Mouse (Mus musculus) forebrain, postnatal 0 days (tissue): Measurements from ENCODE around the gene Esr2. TPM values are rescaled to one million over a fixed set of nuclear protein-coding genes. Genes with fewer than 3 reads are reported as not detected.
A peak's percentile ranks its signal among the peaks of the same experiment; 100 is the strongest.

Experiments
- ATAC-seq: fragments of 200-750 bp; cut with Nextera tagmentation; 2 replicates; pipeline ENCODE4 v1.8.0; 2017; ENCODE audit warnings: mild to moderate bottlenecking, moderate library complexity
- DNase-seq: peaks from one replicate; pipeline ENCODE4 v3.0.0-alpha.2; 2015
- H3K27ac ChIP-seq: fragments of 300-500 bp; sonication (generic); 2 replicates; pipeline ENCODE4 v1.5.1; 2014; ENCODE audit warnings: low read depth, mild to moderate bottlenecking, antibody characterized with exemption, low read length, moderate library complexity, mixed read lengths
- H3K27me3 ChIP-seq: fragments of 300-500 bp; sonication (generic); 2 replicates; pipeline ENCODE4 v1.6.1; 2014; ENCODE audit warnings: mild to moderate bottlenecking, low read length, mixed read lengths; ENCODE audit not compliant: insufficient read depth
- H3K36me3 ChIP-seq: fragments of 300-500 bp; sonication (generic); 2 replicates; pipeline ENCODE4 v1.6.1; 2014; ENCODE audit warnings: mild to moderate bottlenecking, moderate library complexity; ENCODE audit not compliant: insufficient read depth
- H3K4me1 ChIP-seq: fragments of 300-500 bp; sonication (generic); 2 replicates; pipeline ENCODE4 v1.6.1; 2014; ENCODE audit warnings: antibody characterized with exemption; ENCODE audit not compliant: insufficient read depth
- H3K4me2 ChIP-seq: fragments of 300-500 bp; sonication (generic); 2 replicates; pipeline ENCODE4 v1.6.1; 2014; ENCODE audit warnings: low read depth, mild to moderate bottlenecking, moderate library complexity
- H3K4me3 ChIP-seq: fragments of 300-500 bp; sonication (generic); 2 replicates; pipeline ENCODE4 v1.5.1; 2014; ENCODE audit warnings: low read depth, low read length, mixed read lengths
- H3K9ac ChIP-seq: fragments of 300-500 bp; sonication (generic); 2 replicates; pipeline ENCODE4 v1.6.1; 2014; ENCODE audit warnings: mild to moderate bottlenecking
- H3K9me3 ChIP-seq: fragments of 300-500 bp; sonication (generic); 2 replicates; pipeline ENCODE4 v1.6.1; 2016; ENCODE audit warnings: low read length
- CTCF ChIP-seq: sonication (generic); IDR thresholded peaks from 2 replicates; pipeline ENCODE4 v1.5.1; 2016; ENCODE audit warnings: antibody characterized with exemption, control low read depth, low read depth
- WGBS: fragments of 180-500 bp; shearing (Covaris S2); extraction: QIAGEN DNeasy Blood & Tissue Kit; methylation state at CpG from one replicate; pipeline ENCODE4 v1.1.7; 2014; 5-methylcytosine and 5-hydroxymethylcytosine counted together
- polyA plus RNA-seq: library from polyadenylated mRNA; unstranded; fragments of >200 nt; fragmentation: Nextera tagmentation; extraction: Ambion mirVana; gene quantifications from 2 replicates; pipeline ENCODE4 v1.2.1, GENCODE M21; 2015
- total RNA-seq: library from RNA; depleted of rRNA; stranded (reverse); fragments of >200 nt; gene quantifications from 2 replicates; pipeline ENCODE4 v1.2.3, GENCODE M21; 2014

The Esr2 gene
- total and polyA plus RNA-seq, 2 experiments from 2014 or later = 0.35 to 0.95 TPM

- no peak overlapping the region for H3K9ac ChIP-seq
- H3K27ac ChIP-seq = peak overlapping the region; percentile 35; the same call in 1 of the 2 replicates
- H3K27me3 ChIP-seq = no peaks in the 10 kb centered on the region
- no peak overlapping the region for H3K4me2 ChIP-seq
- 74% methylated on average over 15 of the region's 15 CpGs for WGBS
- no peak overlapping the region for H3K4me3 ChIP-seq
- no peak for TF ChIP-seq CTCF
- ATAC-seq (no peak), DNase-seq (no peak)
- H3K36me3 ChIP-seq = peaks cover 16% of the 10 kb centered on the region
- H3K9me3 ChIP-seq = no peaks in the 10 kb centered on the region
- peaks cover 16% of the 10 kb centered on the region for H3K4me1 ChIP-seq
Measured at GRCm38 (mm10) chr12:76085956-76086905, 90.8 kb downstream of the Esr2 start.

GRCm38 (mm10) chr12:76085066-76085465 is 92.0 kb downstream of the Esr2 start:
- Histone ChIP-seq H3K9me3 (no peaks in the 10 kb centered on the region), H3K27ac (no peak overlapping the region), H3K9ac (no peak overlapping the region), H3K4me1 (peaks cover 23% of the 10 kb centered on the region), H3K27me3 (no peaks in the 10 kb centered on the region), H3K4me3 (no peak overlapping the region), H3K36me3 (peaks cover 10% of the 10 kb centered on the region), H3K4me2 (no peak overlapping the region)
- no peak for DNase-seq
- no peak for ATAC-seq
- 89% methylated on average over 9 of the region's 9 CpGs for WGBS
- TF ChIP-seq CTCF = no peak

- 6% methylated on average over 22 of the region's 22 CpGs for WGBS
- Histone ChIP-seq H3K36me3 (peaks cover 5% of the 10 kb centered on the region; the same call in 1 of the 2 replicates), H3K27ac (peak overlapping the region; percentile 91), H3K4me2 (peak overlapping the region; percentile 60), H3K9me3 (no peaks in the 10 kb centered on the region), H3K4me1 (peaks cover 23% of the 10 kb centered on the region), H3K9ac (peak overlapping the region; percentile 77), H3K4me3 (peak overlapping the region; percentile 46), H3K27me3 (no peaks in the 10 kb centered on the region)
- DNase-seq (peak; percentile 87), ATAC-seq (peak; percentile 97)
- TF ChIP-seq CTCF = no peak
Measured at GRCm38 (mm10) chr12:76081557-76082211, 95.4 kb downstream of the Esr2 start.

GRCm38 (mm10) chr12:76080876-76081556 is 96.0 kb downstream of the Esr2 start:
- DNase-seq (no peak), ATAC-seq (peak; percentile 24)
- H3K27ac ChIP-seq = peak overlapping the region; percentile 91
- TF ChIP-seq CTCF = no peak
- peak overlapping the region; percentile 77 for H3K9ac ChIP-seq
- H3K4me1 ChIP-seq = peaks cover 23% of the 10 kb centered on the region
- H3K4me3 ChIP-seq = peak overlapping the region; percentile 46
- H3K27me3 ChIP-seq = no peaks in the 10 kb centered on the region
- H3K4me2 ChIP-seq = peak overlapping the region; percentile 60
- H3K9me3 ChIP-seq = no peaks in the 10 kb centered on the region
- 42% methylated on average over 14 of the region's 14 CpGs for WGBS
- H3K36me3 ChIP-seq = peaks cover 5% of the 10 kb centered on the region; the same call in 1 of the 2 replicates

- 46% methylated on average over 7 of the region's 7 CpGs for WGBS
- no peak for DNase-seq
- H3K36me3 ChIP-seq = peaks cover 5% of the 10 kb centered on the region; the same call in 1 of the 2 replicates
- no peak overlapping the region for H3K9ac ChIP-seq
- no peaks in the 10 kb centered on the region for H3K4me1 ChIP-seq
- H3K27me3 ChIP-seq = no peaks in the 10 kb centered on the region
- H3K4me3 ChIP-seq = no peak overlapping the region
- TF ChIP-seq CTCF = no peak
- no peak for ATAC-seq
- no peak overlapping the region for H3K4me2 ChIP-seq
- no peaks in the 10 kb centered on the region for H3K9me3 ChIP-seq
- H3K27ac ChIP-seq = no peak overlapping the region
Measured at GRCm38 (mm10) chr12:76073981-76074380, 103.1 kb downstream of the Esr2 start.

GRCm38 (mm10) chr12:76073066-76073826 is 103.8 kb downstream of the Esr2 start:
- Histone ChIP-seq H3K4me3 (no peak overlapping the region), H3K4me2 (no peak overlapping the region), H3K4me1 (no peaks in the 10 kb centered on the region), H3K9me3 (no peaks in the 10 kb centered on the region), H3K36me3 (0 out of 2 replicates have a peak, but pooled peaks cover 3% of the 10 kb centered on the region), H3K27ac (no peak overlapping the region), H3K27me3 (no peaks in the 10 kb centered on the region), H3K9ac (no peak overlapping the region)
- ATAC-seq = no peak
- peak; percentile 13 for DNase-seq
- 22% methylated on average over 13 of the region's 13 CpGs for WGBS
- no peak for TF ChIP-seq CTCF
